Mouse (Mus musculus): ENCODE results near the gene Orc1.

Orc1 gene

DNA sequence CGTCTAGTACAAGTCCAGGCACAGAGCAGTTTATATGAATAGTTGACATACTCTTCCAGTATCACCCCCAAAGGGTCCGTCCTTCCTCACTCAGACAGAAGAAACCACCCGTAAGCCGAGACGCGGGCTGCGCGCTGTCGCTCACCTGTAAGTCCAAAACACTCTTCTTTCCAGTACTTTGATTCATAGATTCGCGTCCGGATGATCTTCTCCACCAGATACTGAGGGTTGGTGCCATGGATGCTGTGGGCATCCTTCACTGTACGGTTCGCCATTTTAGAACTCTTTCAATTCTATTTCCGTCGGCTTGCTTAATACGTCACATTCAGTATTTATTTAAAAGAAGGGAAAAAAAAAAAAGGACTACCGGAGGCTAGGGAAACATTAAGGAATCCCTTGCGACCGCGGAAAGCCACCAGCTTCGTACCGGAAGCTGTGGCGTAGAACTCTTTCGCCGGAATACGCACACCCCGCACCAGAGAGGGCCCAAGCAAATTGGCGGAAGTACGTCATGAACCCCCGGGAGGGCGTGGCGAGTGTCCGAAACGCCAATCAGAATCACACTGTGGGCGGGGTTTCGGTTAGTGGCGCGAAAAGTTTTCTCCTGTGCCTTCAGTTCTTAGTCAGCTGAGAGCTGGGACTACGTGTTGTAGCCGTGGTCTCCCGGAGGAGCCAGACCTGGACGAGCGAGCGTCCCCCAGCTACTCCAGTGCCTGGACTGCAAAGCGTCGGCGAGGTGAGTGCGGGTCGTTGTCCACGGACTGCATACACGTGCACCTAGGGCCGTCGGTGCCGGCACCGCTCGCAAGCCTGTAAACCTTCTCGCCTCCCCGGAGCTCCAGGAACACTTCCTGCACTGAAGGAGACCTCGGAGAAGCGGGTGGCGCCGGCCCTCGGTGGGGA lies at the start of gene Orc1, which contains the start of gene Prpf38a:
Gene Orc1 (plus strand): TSS at position 584 of the 903 bp plus-strand sequence.
Gene Prpf38a (minus strand): TSS at position 497 of the 903 bp plus-strand sequence.
- DNase-seq (ENCODE audit: low read depth, low spot score), result peak; percentile 99

DNA sequence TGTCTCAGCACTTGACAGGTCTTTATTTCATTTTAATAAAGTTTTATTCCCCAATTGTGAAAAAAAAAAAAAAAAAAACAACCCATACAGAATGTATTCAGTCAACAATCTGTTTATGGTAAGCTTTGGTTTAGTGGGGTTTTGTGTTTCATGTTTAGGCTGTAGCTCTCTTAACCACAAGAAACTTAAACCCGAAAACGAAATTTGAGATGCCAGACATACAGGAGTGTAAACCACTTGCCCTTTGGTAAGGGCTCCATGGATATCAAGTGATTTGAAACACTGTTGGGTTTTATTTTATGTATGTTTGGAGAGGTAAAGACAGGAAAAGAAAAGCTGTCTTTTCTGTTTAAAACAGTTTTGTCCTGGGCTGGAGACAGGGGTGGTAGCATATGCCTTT lies 39.5 kb upstream of the Orc1 start:
- no peak for DNase-seq (ENCODE audit: low read depth, low spot score)

DNA sequence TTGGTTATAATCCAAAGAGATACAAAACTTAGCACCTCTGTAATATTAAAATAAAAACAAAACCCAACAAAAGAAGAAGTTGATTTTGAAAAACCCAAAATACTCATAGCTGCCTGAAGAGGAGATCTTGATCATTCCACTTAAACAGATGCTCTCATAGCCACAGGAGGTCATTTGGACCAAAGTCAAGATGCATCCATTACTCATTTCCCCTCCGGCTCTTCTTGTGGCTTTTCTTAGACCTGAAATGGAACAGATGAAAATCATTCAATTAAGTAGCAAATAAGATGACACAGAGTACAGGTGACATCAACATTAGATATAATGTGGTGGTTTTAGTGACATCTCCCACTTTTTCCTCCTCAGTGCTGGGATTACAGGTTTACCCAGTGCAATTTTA lies 14.2 kb upstream of the Orc1 start:
- no peak for DNase-seq (ENCODE audit: low read depth, low spot score)

DNA sequence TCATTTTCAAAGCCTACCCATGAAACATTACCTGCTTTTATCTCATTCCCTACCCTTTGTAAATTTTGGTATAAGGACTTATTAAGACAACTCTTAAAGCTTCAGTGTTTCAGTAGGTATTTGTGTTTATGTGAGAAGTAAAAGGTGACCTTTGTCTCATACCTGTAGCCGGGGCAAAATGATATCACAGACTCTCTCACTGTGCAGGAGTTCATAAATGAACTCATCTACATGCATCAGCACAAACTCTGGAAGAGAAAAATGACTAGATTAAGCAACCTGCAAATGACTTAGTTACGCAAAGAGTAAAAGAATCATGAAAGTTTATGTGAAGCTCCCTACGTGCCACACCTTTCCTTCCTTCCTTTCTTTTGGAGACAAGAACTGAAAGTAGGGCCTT lies 6.6 kb upstream of the Orc1 start:
- DNase-seq (ENCODE audit: low read depth, low spot score), result no peak

DNA sequence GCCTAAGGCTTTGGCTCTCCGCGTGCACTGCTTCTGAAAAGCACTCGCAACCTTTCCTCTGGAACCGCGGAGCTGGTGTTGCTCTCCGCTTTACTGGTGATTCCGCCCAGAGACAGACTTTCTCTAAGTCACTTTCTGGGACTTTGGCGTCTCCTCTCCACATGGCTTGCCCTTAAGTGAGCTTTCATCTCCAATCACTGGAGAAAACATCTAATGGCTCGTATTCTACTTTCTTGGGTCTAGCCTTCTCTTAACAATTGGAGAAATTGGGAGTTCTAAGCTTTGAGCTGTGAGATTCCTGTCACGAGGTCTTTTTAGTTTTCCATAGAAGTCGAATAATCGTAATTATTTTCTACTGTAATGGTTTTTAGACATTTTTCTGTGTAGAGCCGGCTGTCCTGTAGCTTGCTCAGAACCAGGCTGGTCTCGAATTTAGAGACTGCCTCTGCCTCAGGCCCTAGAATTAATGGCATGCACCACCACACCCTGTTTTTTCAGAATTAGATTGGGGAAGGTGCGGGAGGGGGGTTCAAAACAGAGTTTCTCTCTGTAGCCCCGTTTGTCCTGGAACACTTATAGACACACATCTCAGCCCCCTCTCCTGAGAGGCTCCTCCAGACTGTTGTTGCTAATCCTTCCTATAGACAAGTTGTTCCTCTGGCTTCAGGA lies 654 bp downstream of the Orc1 start:
- peak; percentile 26 for DNase-seq (ENCODE audit: low read depth, low spot score)

DNA sequence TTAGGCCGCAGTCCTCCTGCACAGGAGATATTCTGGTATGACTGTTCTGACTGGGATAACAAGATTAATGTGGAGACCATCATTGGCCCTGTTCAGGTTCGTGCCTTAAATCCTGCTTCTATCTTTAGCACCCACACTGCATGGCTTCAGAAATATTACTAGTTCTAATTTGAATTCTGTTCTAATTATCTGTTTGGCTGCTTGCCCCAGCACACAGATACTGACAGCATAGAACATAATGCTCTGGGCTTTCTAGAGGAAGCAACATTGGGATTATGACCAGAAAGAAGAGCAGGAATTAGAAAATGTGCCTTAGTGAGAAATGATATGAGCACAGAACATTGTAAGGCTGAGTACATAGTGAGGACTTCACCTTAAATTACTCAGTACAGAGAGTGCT lies 14.2 kb downstream of the Orc1 start:
- DNase-seq (ENCODE audit: low read depth, low spot score), result no peak

DNA sequence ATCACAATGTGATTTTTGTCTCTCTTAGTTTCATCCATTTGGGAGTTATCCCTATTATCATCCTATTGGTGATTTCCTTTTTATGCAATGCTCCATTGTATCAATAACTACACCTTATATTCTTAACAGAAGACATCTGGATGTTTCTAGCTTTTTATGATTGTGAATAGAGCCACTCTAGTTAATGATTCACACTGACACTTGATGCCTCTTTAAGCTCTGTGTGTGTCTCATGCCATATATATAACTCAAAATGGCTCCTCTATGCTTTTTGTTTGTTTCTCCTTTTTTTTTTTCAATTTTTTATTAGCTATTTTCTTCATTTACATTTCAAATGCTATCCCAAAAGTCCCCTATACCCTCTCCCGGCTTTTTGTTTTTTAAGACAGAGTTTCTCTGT lies 16.6 kb downstream of the Orc1 start:
- no peak for DNase-seq (ENCODE audit: low read depth, low spot score)

DNA sequence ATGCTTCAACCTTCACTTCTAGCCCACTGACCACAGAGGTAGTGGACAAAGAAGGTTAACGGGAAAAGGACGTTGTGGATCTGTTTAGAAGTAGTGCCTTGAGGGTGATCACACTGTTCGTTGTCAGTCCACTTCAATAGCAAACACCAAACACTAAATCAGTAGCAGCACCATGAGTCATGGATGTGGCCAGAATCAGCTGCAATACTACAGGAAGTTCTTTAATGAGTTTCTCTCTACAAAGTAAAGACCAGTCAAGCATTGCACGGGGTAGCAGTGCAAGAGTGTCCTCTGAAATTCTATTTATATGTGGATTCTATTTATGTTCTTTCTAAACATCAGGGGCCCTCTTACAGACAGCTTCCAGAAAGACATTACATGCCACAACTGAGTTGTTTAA lies 19.1 kb downstream of the Orc1 start:
- DNase-seq (ENCODE audit: low read depth, low spot score), result no peak

DNA sequence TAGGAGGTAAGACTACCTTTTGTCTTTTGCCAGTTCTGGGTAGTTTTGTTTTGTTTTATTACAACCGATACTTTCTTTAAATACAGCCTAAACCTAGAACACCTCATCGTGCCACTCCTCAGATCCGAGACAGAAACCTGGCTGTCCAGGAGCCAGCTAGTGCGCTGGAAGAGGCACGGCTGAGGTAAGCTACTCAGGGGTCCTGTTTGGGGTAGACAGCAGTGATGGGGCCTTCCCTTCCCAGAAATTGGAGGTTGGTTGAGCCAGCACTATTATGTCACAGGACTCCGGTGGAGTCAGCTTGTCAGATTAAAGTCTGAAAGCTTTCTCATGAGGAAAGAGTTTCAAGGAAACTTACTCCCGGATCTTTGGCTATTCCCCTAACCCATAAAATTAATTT lies 22.6 kb downstream of the Orc1 start:
- no peak for DNase-seq (ENCODE audit: low read depth, low spot score)

DNA sequence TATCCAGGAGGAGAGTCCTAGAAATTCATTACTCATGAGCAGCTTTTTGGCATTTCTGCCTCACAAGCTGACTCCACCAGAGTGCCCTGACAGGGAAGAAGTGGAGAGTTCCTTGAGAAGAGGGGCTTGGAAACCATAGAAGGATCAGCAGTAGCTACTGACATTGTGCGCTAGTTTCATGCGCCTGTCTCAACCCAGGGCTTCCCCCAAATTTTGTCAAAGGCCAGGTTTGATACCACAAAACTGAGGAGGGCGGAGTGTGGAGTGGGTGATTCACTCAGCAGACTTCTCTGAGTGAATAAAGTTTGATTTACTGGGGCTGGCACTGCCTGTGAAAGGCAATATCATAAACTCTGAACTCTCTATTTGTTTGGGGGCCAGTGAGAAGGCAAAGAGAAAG lies 29.4 kb downstream of the Orc1 start:
- DNase-seq (ENCODE audit: low read depth, low spot score), result no peak

DNA sequence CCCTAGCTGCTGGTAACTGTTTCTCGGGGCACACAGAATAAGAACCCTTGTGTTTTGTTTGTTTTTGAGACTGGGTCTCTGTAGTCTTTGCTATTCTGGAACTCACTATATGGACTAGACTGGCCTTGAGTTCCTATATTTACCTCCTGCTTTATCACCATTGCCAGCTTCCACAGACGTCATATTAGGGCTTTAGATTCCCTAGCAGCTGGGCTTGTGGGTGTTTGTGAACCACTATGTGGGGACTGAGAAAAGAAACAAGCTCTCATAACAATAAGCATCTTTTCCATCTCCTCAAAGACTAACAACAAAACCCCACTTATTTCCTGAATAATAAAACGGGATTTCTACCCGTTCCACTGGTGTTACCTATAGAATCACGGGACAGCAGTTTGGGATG lies 31.7 kb downstream of the Orc1 start:
- no peak for DNase-seq (ENCODE audit: low read depth, low spot score)

DNA sequence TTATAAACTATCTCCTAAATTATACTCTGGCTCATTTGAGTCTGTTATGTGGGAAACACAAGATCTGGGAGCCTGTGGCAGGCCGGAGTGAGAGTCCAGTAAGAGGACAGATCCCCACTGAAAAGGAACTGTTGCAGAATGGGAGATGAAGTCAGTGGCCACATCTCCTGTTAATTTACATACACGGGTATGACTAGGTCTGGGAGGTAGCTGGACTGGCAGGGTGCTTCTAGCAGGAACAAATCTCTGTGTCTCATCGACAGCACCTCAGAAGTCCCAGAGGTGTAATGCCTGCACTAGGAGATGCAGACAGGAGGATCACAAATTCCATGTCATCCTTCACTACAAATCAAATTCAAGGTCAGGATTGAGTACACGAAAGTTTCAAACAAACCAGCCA lies 39.4 kb downstream of the Orc1 start:
- no peak for DNase-seq (ENCODE audit: low read depth, low spot score)

DNA sequence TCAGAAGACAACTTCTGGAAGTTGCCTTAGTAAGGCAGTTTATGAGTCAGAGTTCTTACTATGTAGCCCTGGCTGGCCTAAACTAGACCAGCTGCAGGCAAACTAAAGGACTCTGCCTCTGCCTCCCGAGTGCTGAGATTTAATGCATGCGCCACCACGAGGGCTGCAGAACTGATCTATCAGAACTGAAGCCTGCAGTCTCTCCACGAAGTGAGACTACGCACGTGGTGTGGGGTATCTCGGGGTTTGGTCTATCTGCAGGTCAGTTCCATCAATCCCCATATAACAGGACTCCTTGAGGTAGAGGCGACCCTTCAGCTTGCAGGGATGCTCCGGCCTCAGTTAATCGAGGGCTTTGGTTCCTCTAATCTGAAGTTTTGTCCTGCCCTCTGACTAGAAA lies 39.9 kb downstream of the Orc1 start:
- no peak for DNase-seq (ENCODE audit: low read depth, low spot score)

DNA sequence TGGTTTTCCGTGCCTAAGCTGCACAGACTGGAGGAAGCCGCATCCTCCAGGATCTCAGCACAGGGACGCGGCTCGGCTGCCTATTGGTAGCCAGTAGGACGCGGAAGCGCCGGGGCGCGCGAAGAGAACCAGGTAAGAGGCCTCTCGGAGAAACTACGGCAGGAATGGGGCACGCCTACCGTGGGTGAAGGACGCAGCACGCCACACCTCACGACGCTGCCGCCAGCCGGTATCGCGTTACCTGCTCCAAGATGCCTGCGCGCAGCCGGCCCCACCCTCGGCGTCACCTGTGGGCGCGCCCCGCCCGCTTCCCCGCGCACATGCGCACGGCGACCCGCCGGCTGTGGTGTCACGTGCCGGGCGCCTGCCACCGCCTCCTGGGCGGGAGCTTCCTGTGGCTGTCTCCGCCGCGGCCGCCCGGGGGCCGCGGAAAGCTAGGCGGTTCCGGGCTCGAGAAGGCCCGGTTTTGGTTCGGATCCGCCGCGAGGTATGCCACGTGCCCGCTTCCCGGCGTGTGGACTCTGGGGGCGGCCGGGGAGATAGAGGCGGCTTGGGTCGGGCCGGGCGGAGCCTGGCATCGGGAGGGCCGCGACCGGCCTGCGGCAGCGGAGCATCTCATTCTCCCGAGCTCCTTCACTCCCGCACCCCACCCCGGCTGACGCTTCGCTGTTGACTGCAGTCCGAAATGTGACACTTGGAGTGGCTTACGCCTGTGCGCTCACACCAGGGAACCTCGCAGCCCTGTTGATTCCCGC lies 40.5 kb downstream of the Orc1 start, which contains the start of gene Cc2d1b:
Gene Cc2d1b (plus strand): TSS at position 354 of the 755 bp plus-strand sequence.
- peak; percentile 97 for DNase-seq (ENCODE audit: low read depth, low spot score)

DNA sequence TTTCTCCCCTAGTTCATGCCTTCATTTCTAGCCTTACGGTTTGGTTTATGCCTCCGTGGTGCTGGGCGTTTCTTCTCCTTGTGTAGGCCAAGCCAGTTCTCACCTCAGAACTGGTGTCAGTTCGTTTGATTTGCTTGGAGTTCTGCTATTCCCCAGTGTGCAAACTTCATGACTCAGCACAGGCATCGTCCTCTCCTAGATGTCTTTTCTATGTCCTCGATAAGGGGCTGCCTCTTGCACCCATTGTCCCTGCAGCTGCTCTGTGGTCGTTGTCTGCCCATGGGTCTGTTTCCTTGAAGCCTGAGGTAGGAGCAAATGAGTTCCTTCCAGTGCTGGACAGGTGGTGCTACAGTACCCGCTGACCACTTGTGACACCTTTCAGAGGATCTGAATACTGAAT lies 41.3 kb downstream of the Orc1 start:
- DNase-seq (ENCODE audit: low read depth, low spot score), result no peak

DNA sequence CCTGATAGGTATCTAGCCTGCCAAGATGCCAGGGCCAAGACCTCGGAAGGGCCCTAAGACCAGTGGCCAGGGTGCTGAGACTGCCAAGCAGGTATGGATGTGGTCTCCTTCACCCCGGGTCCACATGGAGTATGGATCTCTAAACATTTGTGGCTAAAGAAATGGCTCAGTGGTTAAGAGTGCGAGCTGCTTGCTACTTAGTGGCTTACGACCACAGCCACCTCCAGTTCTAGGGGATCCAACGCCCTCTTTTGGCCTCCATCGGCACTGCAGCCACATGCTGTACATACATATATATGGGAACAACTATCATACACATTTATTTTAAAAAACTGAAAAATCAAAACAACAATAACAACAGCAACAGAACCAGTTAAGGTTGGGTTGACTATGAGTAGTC lies 42.3 kb downstream of the Orc1 start:
- peak; percentile 73 for DNase-seq (ENCODE audit: low read depth, low spot score)

DNA sequence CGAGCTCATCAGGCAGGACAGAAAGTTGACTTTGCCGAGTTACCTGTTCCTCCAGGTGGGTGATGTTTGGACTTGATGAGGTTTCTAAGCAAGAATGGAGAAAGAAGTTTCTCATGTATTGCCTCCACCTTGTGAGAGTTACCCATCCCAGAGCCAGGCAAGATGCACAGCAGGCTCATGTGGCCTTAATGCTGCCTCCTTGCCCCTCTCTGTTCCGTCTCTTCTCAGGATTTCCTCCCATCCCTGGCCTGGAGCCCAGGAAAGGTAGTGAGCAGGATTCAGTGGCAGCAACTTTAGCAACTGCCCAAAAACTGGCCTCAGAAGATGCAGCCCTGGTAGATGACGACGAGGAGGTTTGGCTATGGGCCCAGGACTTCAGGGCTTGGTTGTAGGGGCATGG lies 47.8 kb downstream of the Orc1 start:
- DNase-seq (ENCODE audit: low read depth, low spot score), result no peak

DNA sequence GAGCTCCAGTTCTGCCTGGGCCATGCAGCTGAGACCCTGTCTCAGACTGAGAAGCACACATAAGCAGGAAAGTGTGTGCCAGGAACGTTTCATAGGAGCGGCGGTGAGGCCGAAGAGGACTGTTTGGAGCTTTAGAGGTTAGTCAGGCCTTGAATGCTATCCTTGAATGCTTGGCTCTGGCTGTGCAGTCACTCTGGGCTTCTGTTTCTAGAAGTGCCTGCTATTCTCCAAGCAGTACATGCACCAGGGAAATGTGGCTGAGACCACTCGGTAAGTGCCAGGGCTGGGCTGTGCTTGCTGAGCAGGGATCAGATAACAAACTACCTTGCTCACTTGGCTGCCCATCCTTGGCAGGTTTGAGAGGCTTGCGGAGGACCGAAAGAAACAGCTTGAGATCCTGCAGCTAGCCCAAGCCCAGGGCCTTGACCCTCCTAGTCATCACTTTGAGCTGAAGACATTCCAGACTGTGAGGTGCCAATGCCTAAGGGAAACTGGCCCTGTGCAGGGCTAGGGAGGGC lies 50.2 kb downstream of the Orc1 start:
- DNase-seq (ENCODE audit: low read depth, low spot score), result no peak

DNA sequence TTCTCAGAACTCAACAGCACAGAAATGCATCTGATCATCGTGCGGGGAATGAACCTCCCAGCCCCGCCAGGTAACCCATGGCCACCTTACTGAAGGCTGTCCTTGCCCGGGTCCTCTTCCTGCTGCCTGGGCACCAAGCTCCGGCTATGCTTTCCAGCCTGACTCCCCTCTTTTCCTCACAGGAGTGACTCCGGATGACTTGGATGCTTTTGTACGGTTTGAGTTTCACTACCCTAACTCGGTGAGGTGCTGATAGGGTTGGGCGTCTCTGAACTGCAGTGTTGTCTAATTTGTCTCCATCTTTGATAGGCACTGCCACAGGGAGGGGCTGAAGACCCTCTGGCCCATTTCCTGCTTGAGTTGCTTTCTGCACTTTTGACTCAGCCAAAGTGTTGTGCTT lies 50.9 kb downstream of the Orc1 start:
- DNase-seq (ENCODE audit: low read depth, low spot score), result no peak

DNA sequence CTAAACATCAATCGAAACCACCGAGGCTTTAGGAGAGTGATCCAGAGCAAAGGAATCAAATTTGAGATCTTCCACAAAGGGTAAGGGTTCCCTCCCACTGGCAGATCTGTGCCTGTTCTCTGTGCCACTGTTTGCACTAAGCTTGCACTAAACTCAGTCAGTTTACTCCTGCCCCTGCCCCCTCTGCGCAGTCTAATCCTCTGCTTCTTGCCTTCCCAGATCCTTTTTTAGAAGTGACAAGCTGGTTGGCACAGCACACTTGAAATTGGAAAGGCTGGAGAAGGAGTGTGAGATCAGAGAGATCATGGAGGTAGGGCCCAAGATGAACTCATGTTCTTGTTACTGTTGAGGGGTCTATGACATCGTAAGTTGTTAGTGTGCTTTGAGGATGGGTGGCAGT lies 52.4 kb downstream of the Orc1 start:
- DNase-seq (ENCODE audit: low read depth, low spot score), result no peak

DNA sequence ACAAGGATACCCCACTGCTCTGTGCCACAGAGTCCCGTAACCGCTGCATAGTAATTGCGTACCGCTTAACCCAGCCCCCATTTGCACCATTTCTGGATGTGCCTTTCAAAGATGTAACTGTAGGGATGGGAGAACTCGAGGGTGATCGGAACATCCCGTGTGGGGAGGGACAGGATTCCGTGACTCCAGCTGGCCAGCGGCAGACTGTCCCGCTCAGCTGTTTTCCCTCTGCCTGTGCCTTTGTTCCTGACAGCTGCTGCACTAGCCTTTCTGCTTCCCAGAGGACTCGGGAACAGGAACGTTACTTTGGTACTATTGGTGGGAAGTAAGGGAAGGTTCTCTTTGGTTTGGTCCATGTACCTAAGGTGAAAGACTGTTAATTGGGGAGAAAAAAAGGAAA lies 54.5 kb downstream of the Orc1 start:
- no peak for DNase-seq (ENCODE audit: low read depth, low spot score)

DNA sequence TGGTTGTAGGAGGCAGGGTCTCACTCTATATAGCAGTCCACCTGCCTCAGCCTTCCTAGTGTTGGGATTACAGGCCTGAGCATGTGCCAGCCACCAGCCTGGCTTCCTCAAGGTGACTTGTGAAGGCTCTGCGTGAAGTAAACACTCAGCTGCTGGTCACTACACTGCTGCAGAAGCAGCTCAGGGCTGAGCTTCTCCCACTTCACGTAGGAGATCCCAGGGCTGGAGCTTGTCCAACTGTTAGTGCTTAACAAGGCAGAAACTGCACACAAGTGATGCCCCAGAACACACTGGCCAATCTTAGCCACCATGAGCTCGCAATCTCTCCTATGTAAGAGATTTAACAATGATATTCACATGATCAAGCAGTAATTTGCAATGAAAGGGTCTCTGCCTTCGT lies 55.5 kb downstream of the Orc1 start:
- DNase-seq (ENCODE audit: low read depth, low spot score), result no peak
